Mouse (Mus musculus) ES-E14 (cell line): ENCODE data around the gene Cyp2s1. TPM values are rescaled to one million over a fixed set of nuclear protein-coding genes. Genes with fewer than 3 reads are reported as not detected.

Source experiments
- DNase-seq: peaks from one replicate; pipeline ENCODE4 v3.0.0-alpha.2; 2013; ENCODE audit warnings: low read depth, low spot score
- H3K27ac ChIP-seq: 2 replicates; pipeline ENCODE4 v1.5.1; 2012; ENCODE audit warnings: low read depth, mild to moderate bottlenecking, low read length, moderate library complexity, mixed read lengths; ENCODE audit not compliant: poor library complexity, insufficient read depth, severe bottlenecking
- H3K36me3 ChIP-seq: 2 replicates; pipeline ENCODE4 v1.6.1; 2012; ENCODE audit warnings: mild to moderate bottlenecking, low read length, moderate library complexity, mixed read lengths; ENCODE audit not compliant: control insufficient read depth, poor library complexity, insufficient read depth, severe bottlenecking
- H3K4me1 ChIP-seq, 2 experiments: fragments of 150-350 bp in 1 of 2; sonication (generic) in 1 of 2; 2 replicates each; pipeline ENCODE4 v1.6.1; 2012; ENCODE audit warnings: low read length in 2 of 2, mild to moderate bottlenecking in 1 of 2, mixed read lengths in 1 of 2; ENCODE audit not compliant: control insufficient read depth in 2 of 2, insufficient read depth in 2 of 2, poor library complexity in 1 of 2
- H3K4me3 ChIP-seq, 2 experiments: fragments of 150-350 bp in 1 of 2; sonication (generic) in 1 of 2; 2 replicates each; pipeline ENCODE4 v1.5.1; 2012; ENCODE audit warnings: low read length in 2 of 2, low read depth in 1 of 2, mild to moderate bottlenecking in 1 of 2, mixed read lengths in 1 of 2; ENCODE audit not compliant: insufficient read depth in 1 of 2, poor library complexity in 1 of 2, severe bottlenecking in 1 of 2
- H3K9ac ChIP-seq: 2 replicates; pipeline ENCODE4 v1.6.1; 2012; ENCODE audit warnings: low read depth, mild to moderate bottlenecking, low read length, mixed read lengths; ENCODE audit not compliant: poor library complexity, insufficient read depth, severe bottlenecking
- H3K9me3 ChIP-seq: fragments of 150-350 bp; sonication (generic); 2 replicates; pipeline ENCODE4 v1.6.1; 2012; ENCODE audit warnings: low read depth, mild to moderate bottlenecking, low read length; ENCODE audit not compliant: control insufficient read depth, insufficient read depth
- CHD2 ChIP-seq: IDR thresholded peaks from 2 replicates; pipeline ENCODE4 v1.6.1; 2014; ENCODE audit warnings: mild to moderate bottlenecking, low read depth, low read length, inconsistent platforms
- HCFC1 ChIP-seq: IDR thresholded peaks from 2 replicates; pipeline ENCODE4 v1.6.1; 2012; ENCODE audit warnings: low read length, inconsistent platforms, borderline replicate concordance; ENCODE audit not compliant: insufficient read depth
- MAFK ChIP-seq: IDR thresholded peaks from 2 replicates; pipeline ENCODE4 v1.6.1; 2014; ENCODE audit warnings: mild to moderate bottlenecking, low read depth, low read length, inconsistent platforms; ENCODE audit not compliant: insufficient read depth
- ZC3H11A ChIP-seq: IDR thresholded peaks from 2 replicates; pipeline ENCODE4 v1.6.1; 2012; ENCODE audit warnings: low read depth, mild to moderate bottlenecking, inconsistent platforms, low read length, borderline replicate concordance
- ZNF384 ChIP-seq: IDR thresholded peaks from 2 replicates; pipeline ENCODE4 v1.6.1; 2012; ENCODE audit warnings: low read depth, low read length, inconsistent platforms
- in situ Hi-C, 2 experiments: fragments of 600-800 bp; cut with MboI; formaldehyde crosslinking; loops; one replicate each; pipeline ENCODE4 v1.15.1; 2025; ENCODE audit warnings: low sequenced_read_pairs in 2 of 2, inconsistent platforms in 1 of 2; ENCODE audit not compliant: unreplicated experiment in 2 of 2
- total RNA-seq: library from RNA; depleted of rRNA; stranded (reverse); fragments of 300-350 nt; gene quantifications from 2 replicates; pipeline ENCODE4 v1.2.3, GENCODE M21; 2012

Gene Cyp2s1
- total RNA-seq, 1 experiment = 11.2 TPM

- no peaks in the 10 kb centered on the region for H3K36me3 ChIP-seq
- no peak for DNase-seq
- TF ChIP-seq ZC3H11A (no peak), HCFC1 (no peak), MAFK (no peak), CHD2 (no peak), ZNF384 (no peak)
- H3K9ac ChIP-seq = no peak overlapping the region
- H3K4me3 ChIP-seq = no peak overlapping the region
- H3K9me3 ChIP-seq = no peaks in the 10 kb centered on the region
- H3K4me1 ChIP-seq = peaks cover 0 to under 1% of the 10 kb centered on the region in 2 experiments; a peak in 2 of 4 replicates
- H3K27ac ChIP-seq = no peak overlapping the region
- in situ Hi-C loops = loop anchor here in 1 of 2 experiments (10.0 kb wide), 1 partner anchor 57 kb away; no protein-coding TSS in a partner anchor
These were observed 48.5 kb downstream of the Cyp2s1 start for GRCm38 (mm10) chr7:25768229-25768628.

GRCm38 (mm10) chr7:25766108-25766507 lies 50.6 kb downstream of the Cyp2s1 start:
- no peaks in the 10 kb centered on the region for H3K9me3 ChIP-seq
- no peak for TF ChIP-seq CHD2
- no peak for TF ChIP-seq ZC3H11A
- no peak for TF ChIP-seq HCFC1
- TF ChIP-seq MAFK = no peak
- no peak for TF ChIP-seq ZNF384
- no peak for DNase-seq
- no peaks in the 10 kb centered on the region for H3K36me3 ChIP-seq
- in situ Hi-C loops = loop anchor here in 1 of 2 experiments (10.0 kb wide), 1 partner anchor 59 kb away; no protein-coding TSS in a partner anchor
- H3K4me3 ChIP-seq = no peak overlapping the region
- no peak overlapping the region for H3K9ac ChIP-seq
- H3K4me1 ChIP-seq = peaks cover 0 to 2% of the 10 kb centered on the region in 2 experiments; a peak in 2 of 4 replicates
- no peak overlapping the region for H3K27ac ChIP-seq

- no peaks in the 10 kb centered on the region for H3K36me3 ChIP-seq
- H3K4me3 ChIP-seq = no peak overlapping the region
- H3K9ac ChIP-seq = no peak overlapping the region
- TF ChIP-seq CHD2 = no peak
- no peak for TF ChIP-seq ZNF384
- TF ChIP-seq HCFC1 = no peak
- TF ChIP-seq ZC3H11A = no peak
- TF ChIP-seq MAFK = no peak
- peaks cover 0 to 2% of the 10 kb centered on the region in 2 experiments; a peak in 2 of 4 replicates for H3K4me1 ChIP-seq
- in situ Hi-C loops = loop anchor here in 1 of 2 experiments (10.0 kb wide), 1 partner anchor 61 kb away; no protein-coding TSS in a partner anchor
- H3K9me3 ChIP-seq = no peaks in the 10 kb centered on the region
- no peak for DNase-seq
- no peak overlapping the region for H3K27ac ChIP-seq
These were observed 52.5 kb downstream of the Cyp2s1 start for GRCm38 (mm10) chr7:25764221-25764620.

- Histone ChIP-seq H3K36me3 (no peaks in the 10 kb centered on the region), H3K9me3 (no peaks in the 10 kb centered on the region), H3K4me3 (no peak overlapping the region), H3K27ac (no peak overlapping the region), H3K4me1 (peaks cover 0 to 2% of the 10 kb centered on the region in 2 experiments; a peak in 2 of 4 replicates), H3K9ac (no peak overlapping the region)
- no peak for TF ChIP-seq MAFK
- no peak for TF ChIP-seq ZC3H11A
- TF ChIP-seq CHD2 = no peak
- TF ChIP-seq ZNF384 = no peak
- TF ChIP-seq HCFC1 = no peak
- DNase-seq = no peak
- in situ Hi-C loops = loop anchor here in 1 of 2 experiments (10.0 kb wide), 1 partner anchor 61 kb away; no protein-coding TSS in a partner anchor
These were observed 53.0 kb downstream of the Cyp2s1 start for GRCm38 (mm10) chr7:25763678-25764077.

GRCm38 (mm10) chr7:25761354-25761753 lies 55.4 kb downstream of the Cyp2s1 start:
- no peak overlapping the region for H3K27ac ChIP-seq
- DNase-seq = no peak
- H3K9ac ChIP-seq = no peak overlapping the region
- no peak overlapping the region for H3K4me3 ChIP-seq
- no peaks in the 10 kb centered on the region for H3K9me3 ChIP-seq
- TF ChIP-seq CHD2 (no peak), ZC3H11A (no peak), MAFK (no peak), HCFC1 (no peak), ZNF384 (no peak)
- peaks cover 0 to 2% of the 10 kb centered on the region in 2 experiments; a peak in 2 of 4 replicates for H3K4me1 ChIP-seq
- in situ Hi-C loops = loop anchor here in 1 of 2 experiments (10.0 kb wide), 1 partner anchor 63 kb away; no protein-coding TSS in a partner anchor
- H3K36me3 ChIP-seq = no peaks in the 10 kb centered on the region
